Mouse (Mus musculus) E14TG2a.4 (cell line): ENCODE results near the gene Wnt9b.

Experiments
- H3K27me3 ChIP-seq: 2 replicates; pipeline ENCODE4 v1.6.1; 2014; ENCODE audit warnings: low read length, control low read depth; ENCODE audit not compliant: insufficient read depth
- H3K36me3 ChIP-seq: 2 replicates; pipeline ENCODE4 v1.6.1; 2014; ENCODE audit warnings: low read length, control low read depth; ENCODE audit not compliant: insufficient read depth
- H3K4me1 ChIP-seq: replicated peaks from 2 replicates; pipeline ENCODE4 v1.6.1; 2014; ENCODE audit warnings: low read depth, low read length, control low read depth
- H3K4me3 ChIP-seq: replicated peaks from 2 replicates; pipeline ENCODE4 v1.5.1; 2014; ENCODE audit warnings: mild to moderate bottlenecking, low read length
- H3K9me3 ChIP-seq: 2 replicates; pipeline ENCODE4 v1.6.1; 2014; ENCODE audit warnings: low read length, control low read depth
- CTCF ChIP-seq: conservative IDR thresholded peaks from 2 replicates; pipeline ENCODE4 v1.5.1; 2014; ENCODE audit warnings: low read length
- NANOG ChIP-seq: IDR thresholded peaks from 2 replicates; pipeline ENCODE4 v1.6.1; 2014; ENCODE audit warnings: borderline replicate concordance, low read length, mixed read lengths
- POU5F1 ChIP-seq: IDR thresholded peaks from 2 replicates; pipeline ENCODE4 v1.6.1; 2014; ENCODE audit warnings: low read length, borderline replicate concordance

The Wnt9b gene

GRCm38 (mm10) chr11:103697565-103698176, 52.0 kb downstream of the Wnt9b start, which contains the start of gene Gosr2:
Gene Gosr2 (minus strand): TSS chr11:103697898.
- Histone ChIP-seq H3K27me3 (peaks cover 8% of the 10 kb centered on the region), H3K4me1 (peaks cover 17% of the 10 kb centered on the region), H3K4me3 (peak within 1 kb of the TSS; percentile 92), H3K9me3 (no peaks in the 10 kb centered on the region), H3K36me3 (peaks cover 21% of the 10 kb centered on the region)
- TF ChIP-seq CTCF = no peak
- TF ChIP-seq POU5F1 = no peak

GRCm38 (mm10) chr11:103696851-103697564, 52.6 kb downstream of the Wnt9b start:
- Histone ChIP-seq H3K36me3 (peaks cover 21% of the 10 kb centered on the region), H3K4me1 (peaks cover 17% of the 10 kb centered on the region)

GRCm38 (mm10) chr11:103693241-103693640, 56.4 kb downstream of the Wnt9b start:
- H3K4me3 ChIP-seq = no peak overlapping the region
- no peaks in the 10 kb centered on the region for H3K27me3 ChIP-seq
- TF ChIP-seq POU5F1 = no peak
- no peak for TF ChIP-seq CTCF
- TF ChIP-seq NANOG = no peak
- no peaks in the 10 kb centered on the region for H3K9me3 ChIP-seq
- H3K4me1 ChIP-seq = peaks cover 43% of the 10 kb centered on the region
- peaks cover 46% of the 10 kb centered on the region for H3K36me3 ChIP-seq

More at GRCm38 (mm10) chr11:103696851-103697564, 52.6 kb downstream of the Wnt9b start:
- H3K27me3 ChIP-seq = peaks cover 5% of the 10 kb centered on the region
- no peaks in the 10 kb centered on the region for H3K9me3 ChIP-seq
- H3K4me3 ChIP-seq = peak overlapping the region; percentile 92
- TF ChIP-seq POU5F1 (no peak), NANOG (no peak), CTCF (no peak)

GRCm38 (mm10) chr11:103691036-103691435, 58.6 kb downstream of the Wnt9b start:
- TF ChIP-seq NANOG (no peak), CTCF (no peak), POU5F1 (no peak)

GRCm38 (mm10) chr11:103688980-103689378, 60.6 kb downstream of the Wnt9b start:
- Histone ChIP-seq H3K27me3 (no peaks in the 10 kb centered on the region), H3K4me3 (no peak overlapping the region), H3K9me3 (no peaks in the 10 kb centered on the region), H3K36me3 (peaks cover 69% of the 10 kb centered on the region), H3K4me1 (peaks cover 31% of the 10 kb centered on the region)
- TF ChIP-seq POU5F1 (no peak), CTCF (no peak), NANOG (no peak)

More at GRCm38 (mm10) chr11:103691036-103691435, 58.6 kb downstream of the Wnt9b start:
- Histone ChIP-seq H3K4me3 (no peak overlapping the region), H3K4me1 (peaks cover 37% of the 10 kb centered on the region), H3K36me3 (peaks cover 67% of the 10 kb centered on the region), H3K27me3 (no peaks in the 10 kb centered on the region), H3K9me3 (no peaks in the 10 kb centered on the region)

- Histone ChIP-seq H3K27me3 (no peaks in the 10 kb centered on the region), H3K4me1 (peaks cover 37% of the 10 kb centered on the region), H3K36me3 (peaks cover 72% of the 10 kb centered on the region), H3K4me3 (no peak overlapping the region), H3K9me3 (no peaks in the 10 kb centered on the region)
- TF ChIP-seq POU5F1 (no peak), CTCF (no peak), NANOG (no peak)
Observed at GRCm38 (mm10) chr11:103688271-103688979, 61.2 kb downstream of the Wnt9b start.

- TF ChIP-seq NANOG (no peak), CTCF (no peak), POU5F1 (no peak)
- H3K9me3 ChIP-seq = no peaks in the 10 kb centered on the region
- no peak overlapping the region for H3K4me3 ChIP-seq
- peaks cover 86% of the 10 kb centered on the region for H3K36me3 ChIP-seq
- H3K4me1 ChIP-seq = peaks cover 38% of the 10 kb centered on the region
- no peaks in the 10 kb centered on the region for H3K27me3 ChIP-seq
Observed at GRCm38 (mm10) chr11:103686706-103687105, 62.9 kb downstream of the Wnt9b start.

- Histone ChIP-seq H3K4me1 (peaks cover 31% of the 10 kb centered on the region), H3K9me3 (no peaks in the 10 kb centered on the region), H3K4me3 (no peak overlapping the region), H3K27me3 (no peaks in the 10 kb centered on the region), H3K36me3 (peaks cover 96% of the 10 kb centered on the region)
- TF ChIP-seq CTCF = no peak
- no peak for TF ChIP-seq NANOG
- no peak for TF ChIP-seq POU5F1
Observed at GRCm38 (mm10) chr11:103685261-103685736, 64.3 kb downstream of the Wnt9b start.
